Mouse (Mus musculus): ENCODE data around the gene Sf3b1. TPM values are rescaled to one million over a fixed set of nuclear protein-coding genes. Genes with fewer than 3 reads are reported as not detected.
A peak's percentile ranks its signal among the peaks of the same experiment; 100 is the strongest.

Gene Sf3b1
- polyA plus RNA-seq, 1 experiment from 2014 or later: 270 TPM

GRCm38 (mm10) chr1:55053596-55053995 lies 26.3 kb upstream of the Sf3b1 start:
- WGBS: 63% methylated on average over 4 of the region's 4 CpGs
- peak overlapping the region; percentile 74 for H3K4me3 ChIP-seq (replicated peaks; ENCODE audit: low read length)
- no peaks in the 10 kb centered on the region for H3K27me3 ChIP-seq (ENCODE audit: control insufficient read depth, insufficient read depth, low read length)
- H3K9ac ChIP-seq (ENCODE audit: low read length): peak overlapping the region; percentile 83; the same call in 1 of the 2 replicates
- H3K4me1 ChIP-seq (ENCODE audit: control insufficient read depth, insufficient read depth, low read length): peaks cover 10% of the 10 kb centered on the region
- ATAC-seq (ENCODE audit: insufficient read depth, low FRiP score): no peak
- no peak overlapping the region for H3K27ac ChIP-seq (ENCODE audit: low read length)
- no peaks in the 10 kb centered on the region for H3K9me3 ChIP-seq (replicated peaks; ENCODE audit: control insufficient read depth, low read length)
- peak overlapping the region; percentile 61 for H3K4me2 ChIP-seq (ENCODE audit: low read depth, low read length)
- H3K36me3 ChIP-seq (ENCODE audit: control insufficient read depth, insufficient read depth, low read length): no peaks in the 10 kb centered on the region

- Histone ChIP-seq H3K27ac (ENCODE audit: low read length) (peak overlapping the region; percentile 86), H3K27me3 (ENCODE audit: control insufficient read depth, insufficient read depth, low read length) (no peaks in the 10 kb centered on the region), H3K4me1 (ENCODE audit: control insufficient read depth, insufficient read depth, low read length) (peaks cover 10% of the 10 kb centered on the region), H3K4me2 (ENCODE audit: low read depth, low read length) (peak overlapping the region; percentile 61), H3K9ac (ENCODE audit: low read length) (peak overlapping the region; percentile 83), H3K4me3 (replicated peaks; ENCODE audit: low read length) (peak overlapping the region; percentile 74), H3K36me3 (ENCODE audit: control insufficient read depth, insufficient read depth, low read length) (no peaks in the 10 kb centered on the region), H3K9me3 (replicated peaks; ENCODE audit: control insufficient read depth, low read length) (no peaks in the 10 kb centered on the region)
- ATAC-seq (ENCODE audit: insufficient read depth, low FRiP score): peak; percentile 79
- WGBS: under 1% methylated on average over 42 of the region's 42 CpGs
These were observed 25.7 kb upstream of the Sf3b1 start for GRCm38 (mm10) chr1:55053005-55053404.

- under 1% methylated on average over 46 of the region's 46 CpGs for WGBS
- Histone ChIP-seq H3K4me1 (ENCODE audit: control insufficient read depth, insufficient read depth, low read length) (peaks cover 10% of the 10 kb centered on the region), H3K27ac (ENCODE audit: low read length) (peak within 1 kb of the TSS; percentile 86), H3K9me3 (replicated peaks; ENCODE audit: control insufficient read depth, low read length) (no peaks in the 10 kb centered on the region), H3K36me3 (ENCODE audit: control insufficient read depth, insufficient read depth, low read length) (no peaks in the 10 kb centered on the region), H3K4me3 (replicated peaks; ENCODE audit: low read length) (peak within 1 kb of the TSS; percentile 74), H3K4me2 (ENCODE audit: low read depth, low read length) (peak within 1 kb of the TSS; percentile 88), H3K9ac (ENCODE audit: low read length) (peak within 1 kb of the TSS; percentile 83), H3K27me3 (ENCODE audit: control insufficient read depth, insufficient read depth, low read length) (no peaks in the 10 kb centered on the region)
- ATAC-seq (ENCODE audit: insufficient read depth, low FRiP score): peak; percentile 100
These were observed 25.2 kb upstream of the Sf3b1 start, which contains the start of gene Coq10b for GRCm38 (mm10) chr1:55052355-55052953. TSS of gene Coq10b (plus strand) at chr1:55052770.

- no peaks in the 10 kb centered on the region for H3K36me3 ChIP-seq (ENCODE audit: control insufficient read depth, insufficient read depth, low read length)
- peak overlapping the region; percentile 74; the same call in 1 of the 2 replicates for H3K4me3 ChIP-seq (replicated peaks; ENCODE audit: low read length)
- no peaks in the 10 kb centered on the region for H3K9me3 ChIP-seq (replicated peaks; ENCODE audit: control insufficient read depth, low read length)
- 69% methylated on average over 3 of the region's 3 CpGs for WGBS
- H3K9ac ChIP-seq (ENCODE audit: low read length): no peak overlapping the region
- H3K27me3 ChIP-seq (ENCODE audit: control insufficient read depth, insufficient read depth, low read length): no peaks in the 10 kb centered on the region
- H3K27ac ChIP-seq (ENCODE audit: low read length): peak overlapping the region; percentile 78; the same call in 1 of the 2 replicates
- peaks cover 10% of the 10 kb centered on the region for H3K4me1 ChIP-seq (ENCODE audit: control insufficient read depth, insufficient read depth, low read length)
- H3K4me2 ChIP-seq (ENCODE audit: low read depth, low read length): peak overlapping the region; percentile 88; the same call in 1 of the 2 replicates
- no peak for ATAC-seq (ENCODE audit: insufficient read depth, low FRiP score)
These were observed 24.4 kb upstream of the Sf3b1 start for GRCm38 (mm10) chr1:55051671-55052070.

GRCm38 (mm10) chr1:55048841-55049587 lies 21.7 kb upstream of the Sf3b1 start:
- H3K9ac ChIP-seq (ENCODE audit: low read length): no peak overlapping the region
- no peak for ATAC-seq (ENCODE audit: insufficient read depth, low FRiP score)
- H3K27me3 ChIP-seq (ENCODE audit: control insufficient read depth, insufficient read depth, low read length): no peaks in the 10 kb centered on the region
- H3K4me2 ChIP-seq (ENCODE audit: low read depth, low read length): no peak overlapping the region
- 68% methylated on average over 4 of the region's 4 CpGs for WGBS
- H3K9me3 ChIP-seq (replicated peaks; ENCODE audit: control insufficient read depth, low read length): no peaks in the 10 kb centered on the region
- H3K4me3 ChIP-seq (replicated peaks; ENCODE audit: low read length): no peak overlapping the region
- H3K27ac ChIP-seq (ENCODE audit: low read length): no peak overlapping the region
- no peaks in the 10 kb centered on the region for H3K36me3 ChIP-seq (ENCODE audit: control insufficient read depth, insufficient read depth, low read length)
- peaks cover 10% of the 10 kb centered on the region for H3K4me1 ChIP-seq (ENCODE audit: control insufficient read depth, insufficient read depth, low read length)

- Histone ChIP-seq H3K4me3 (replicated peaks; ENCODE audit: low read length) (no peak overlapping the region), H3K27me3 (ENCODE audit: control insufficient read depth, insufficient read depth, low read length) (no peaks in the 10 kb centered on the region), H3K36me3 (ENCODE audit: control insufficient read depth, insufficient read depth, low read length) (no peaks in the 10 kb centered on the region), H3K9ac (ENCODE audit: low read length) (no peak overlapping the region), H3K9me3 (replicated peaks; ENCODE audit: control insufficient read depth, low read length) (0 out of 2 replicates have a peak, but pooled peaks cover 8% of the 10 kb centered on the region), H3K27ac (ENCODE audit: low read length) (no peak overlapping the region), H3K4me1 (ENCODE audit: control insufficient read depth, insufficient read depth, low read length) (no peaks in the 10 kb centered on the region), H3K4me2 (ENCODE audit: low read depth, low read length) (no peak overlapping the region)
- no peak for ATAC-seq (ENCODE audit: insufficient read depth, low FRiP score)
- WGBS: 73% methylated on average over 3 of the region's 3 CpGs
These were observed 15.9 kb upstream of the Sf3b1 start for GRCm38 (mm10) chr1:55043164-55043563.

GRCm38 (mm10) chr1:55042246-55042645 lies 15.0 kb upstream of the Sf3b1 start:
- Histone ChIP-seq H3K4me1 (ENCODE audit: control insufficient read depth, insufficient read depth, low read length) (no peaks in the 10 kb centered on the region), H3K4me3 (replicated peaks; ENCODE audit: low read length) (no peak overlapping the region), H3K9me3 (replicated peaks; ENCODE audit: control insufficient read depth, low read length) (0 out of 2 replicates have a peak, but pooled peaks cover 8% of the 10 kb centered on the region), H3K27ac (ENCODE audit: low read length) (no peak overlapping the region), H3K4me2 (ENCODE audit: low read depth, low read length) (no peak overlapping the region), H3K9ac (ENCODE audit: low read length) (no peak overlapping the region), H3K36me3 (ENCODE audit: control insufficient read depth, insufficient read depth, low read length) (no peaks in the 10 kb centered on the region), H3K27me3 (ENCODE audit: control insufficient read depth, insufficient read depth, low read length) (no peaks in the 10 kb centered on the region)
- ATAC-seq (ENCODE audit: insufficient read depth, low FRiP score): no peak
- 54% methylated on average over 1 of the region's 1 CpGs for WGBS

GRCm38 (mm10) chr1:55041691-55042090 lies 14.4 kb upstream of the Sf3b1 start:
- Histone ChIP-seq H3K4me3 (replicated peaks; ENCODE audit: low read length) (no peak overlapping the region), H3K4me2 (ENCODE audit: low read depth, low read length) (no peak overlapping the region), H3K4me1 (ENCODE audit: control insufficient read depth, insufficient read depth, low read length) (no peaks in the 10 kb centered on the region), H3K27ac (ENCODE audit: low read length) (no peak overlapping the region), H3K9me3 (replicated peaks; ENCODE audit: control insufficient read depth, low read length) (0 out of 2 replicates have a peak, but pooled peaks cover 8% of the 10 kb centered on the region), H3K36me3 (ENCODE audit: control insufficient read depth, insufficient read depth, low read length) (no peaks in the 10 kb centered on the region), H3K9ac (ENCODE audit: low read length) (no peak overlapping the region), H3K27me3 (ENCODE audit: control insufficient read depth, insufficient read depth, low read length) (no peaks in the 10 kb centered on the region)
- 85% methylated on average over 4 of the region's 4 CpGs for WGBS
- ATAC-seq (ENCODE audit: insufficient read depth, low FRiP score): no peak

- ATAC-seq (ENCODE audit: insufficient read depth, low FRiP score): no peak
These were observed 12.7 kb upstream of the Sf3b1 start for GRCm38 (mm10) chr1:55039944-55040343.

More at GRCm38 (mm10) chr1:55039944-55040343, 12.7 kb upstream of the Sf3b1 start:
- Histone ChIP-seq H3K36me3 (ENCODE audit: control insufficient read depth, insufficient read depth, low read length) (no peaks in the 10 kb centered on the region), H3K9me3 (replicated peaks; ENCODE audit: control insufficient read depth, low read length) (0 out of 2 replicates have a peak, but pooled peaks cover 8% of the 10 kb centered on the region), H3K9ac (ENCODE audit: low read length) (no peak overlapping the region), H3K27me3 (ENCODE audit: control insufficient read depth, insufficient read depth, low read length) (no peaks in the 10 kb centered on the region), H3K4me1 (ENCODE audit: control insufficient read depth, insufficient read depth, low read length) (no peaks in the 10 kb centered on the region), H3K4me2 (ENCODE audit: low read depth, low read length) (no peak overlapping the region), H3K4me3 (replicated peaks; ENCODE audit: low read length) (no peak overlapping the region), H3K27ac (ENCODE audit: low read length) (no peak overlapping the region)
- 80% methylated on average over 1 of the region's 1 CpGs for WGBS
